Mouse (Mus musculus) lung, postnatal 0 days (tissue): Measurements from ENCODE around the gene Sox5.

ENCODE experiments used
- CTCF ChIP-seq: IDR thresholded peaks from 2 replicates; pipeline ENCODE4 v1.5.1; 2016; ENCODE audit warnings: antibody characterized with exemption, mild to moderate bottlenecking
- EP300 ChIP-seq: IDR thresholded peaks from 2 replicates; pipeline ENCODE4 v1.6.1; 2016; ENCODE audit warnings: antibody characterized with exemption, mild to moderate bottlenecking, control low read depth

DNA sequence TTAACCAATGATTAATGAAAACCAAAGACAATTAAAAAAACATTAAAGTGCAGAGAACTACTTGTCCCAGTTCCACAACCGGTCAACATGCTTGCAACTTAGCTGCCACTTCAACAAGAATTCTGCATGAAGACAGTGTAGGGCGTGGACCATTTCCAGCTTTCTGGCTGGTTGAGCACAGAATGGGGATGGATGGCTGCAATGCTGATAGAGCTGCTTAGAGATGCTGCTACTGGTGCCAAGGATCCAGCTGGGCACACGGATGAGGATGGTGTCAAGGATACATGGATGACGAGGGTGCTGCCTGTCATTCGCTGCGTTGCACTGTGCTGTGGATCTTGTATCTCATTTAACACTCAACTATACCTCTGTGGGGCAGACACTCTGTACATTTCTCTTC is 106.7 kb downstream of the Sox5 start:
- TF ChIP-seq CTCF (no peak), EP300 (no peak)
